Mouse (Mus musculus): ENCODE measurements around the gene Slc7a14. TPM values are rescaled to one million over a fixed set of nuclear protein-coding genes. Genes with fewer than 3 reads are reported as not detected.

The Slc7a14 gene
- polyA plus RNA-seq, 1 experiment from 2014 or later: 0.43 TPM

- no peaks in the 10 kb centered on the region for H3K9me3 ChIP-seq
- no peaks in the 10 kb centered on the region for H3K36me3 ChIP-seq
- H3K27me3 ChIP-seq (ENCODE audit: insufficient read depth, poor library complexity, severe bottlenecking): no peaks in the 10 kb centered on the region
- no peak overlapping the region for H3K27ac ChIP-seq
- H3K4me1 ChIP-seq: no peaks in the 10 kb centered on the region
- H3K4me3 ChIP-seq: no peak overlapping the region
- WGBS: 85% methylated on average over 14 of the region's 14 CpGs
- peak; percentile 70 for DNase-seq (ENCODE audit: low spot score)
These were observed 147.3 kb downstream of the Slc7a14 start for GRCm38 (mm10) chr3:31162860-31163259.

- WGBS: 47% methylated on average over 6 of the region's 6 CpGs
- no peaks in the 10 kb centered on the region for H3K27me3 ChIP-seq (ENCODE audit: insufficient read depth, poor library complexity, severe bottlenecking)
- H3K9me3 ChIP-seq: no peaks in the 10 kb centered on the region
- no peak for DNase-seq (ENCODE audit: low spot score)
- no peak overlapping the region for H3K4me3 ChIP-seq
- no peaks in the 10 kb centered on the region for H3K36me3 ChIP-seq
- H3K4me1 ChIP-seq: no peaks in the 10 kb centered on the region
- H3K27ac ChIP-seq: no peak overlapping the region
These were observed 148.8 kb downstream of the Slc7a14 start for GRCm38 (mm10) chr3:31161336-31161735.

GRCm38 (mm10) chr3:31160046-31160445 lies 150.1 kb downstream of the Slc7a14 start:
- Histone ChIP-seq H3K9me3 (no peaks in the 10 kb centered on the region), H3K36me3 (no peaks in the 10 kb centered on the region), H3K27ac (no peak overlapping the region), H3K4me3 (no peak overlapping the region), H3K27me3 (ENCODE audit: insufficient read depth, poor library complexity, severe bottlenecking) (no peaks in the 10 kb centered on the region; the same call in 1 of the 2 replicates), H3K4me1 (no peaks in the 10 kb centered on the region)
- 83% methylated on average over 10 of the region's 10 CpGs for WGBS
- DNase-seq (ENCODE audit: low spot score): no peak

- H3K4me1 ChIP-seq: no peaks in the 10 kb centered on the region
- no peaks in the 10 kb centered on the region for H3K9me3 ChIP-seq
- H3K27me3 ChIP-seq (ENCODE audit: insufficient read depth, poor library complexity, severe bottlenecking): no peaks in the 10 kb centered on the region; the same call in 1 of the 2 replicates
- no peak overlapping the region for H3K27ac ChIP-seq
- DNase-seq (ENCODE audit: low spot score): no peak
- H3K36me3 ChIP-seq: no peaks in the 10 kb centered on the region
- H3K4me3 ChIP-seq: no peak overlapping the region
- 79% methylated on average over 15 of the region's 15 CpGs for WGBS
These were observed 152.4 kb downstream of the Slc7a14 start for GRCm38 (mm10) chr3:31157776-31158175.

- Histone ChIP-seq H3K27ac (no peak overlapping the region), H3K9me3 (no peaks in the 10 kb centered on the region), H3K4me1 (no peaks in the 10 kb centered on the region), H3K4me3 (no peak overlapping the region), H3K36me3 (no peaks in the 10 kb centered on the region), H3K27me3 (ENCODE audit: insufficient read depth, poor library complexity, severe bottlenecking) (peaks cover 3% of the 10 kb centered on the region)
- WGBS: 73% methylated on average over 3 of the region's 3 CpGs
- no peak for DNase-seq (ENCODE audit: low spot score)
These were observed 154.1 kb downstream of the Slc7a14 start for GRCm38 (mm10) chr3:31156126-31156525.

Other genes with a start within 250 kb of the Slc7a14 start
- gene Skil, start 215.3 kb downstream of the Slc7a14 start, polyA plus RNA-seq (2016; fragmentation: Nextera tagmentation; extraction: Ambion mirVana): 19.0 and 22.0 TPM in 2 replicates
- gene Cldn11, start 160.5 kb downstream of the Slc7a14 start, polyA plus RNA-seq (2016; fragmentation: Nextera tagmentation; extraction: Ambion mirVana): 1.4 and 4.2 TPM in 2 replicates

Measured in heart, embryonic 10.5 days (tissue).